Mouse (Mus musculus) neural tube, embryonic 13.5 days (tissue): Measurements from ENCODE around the gene Galnt16. TPM values are rescaled to one million over a fixed set of nuclear protein-coding genes. Genes with fewer than 3 reads are reported as not detected.

Source experiments
- ATAC-seq: fragments of 200-750 bp; cut with Nextera tagmentation; 2 replicates; pipeline ENCODE4 v1.8.0; 2017; ENCODE audit warnings: low read depth, mild to moderate bottlenecking, moderate TSS enrichment, moderate library complexity
- H3K27ac ChIP-seq: fragments of 300-500 bp; sonication (generic); replicated peaks from 2 replicates; pipeline ENCODE4 v1.5.1; 2015; ENCODE audit warnings: moderate library complexity, mild to moderate bottlenecking, inconsistent platforms
- H3K27me3 ChIP-seq: fragments of 300-500 bp; sonication (generic); 2 replicates; pipeline ENCODE4 v1.6.1; 2015; ENCODE audit warnings: mild to moderate bottlenecking, inconsistent platforms
- H3K36me3 ChIP-seq: fragments of 300-500 bp; sonication (generic); 2 replicates; pipeline ENCODE4 v1.6.1; 2015; ENCODE audit warnings: mild to moderate bottlenecking, inconsistent platforms
- H3K4me1 ChIP-seq: fragments of 300-500 bp; sonication (generic); replicated peaks from 2 replicates; pipeline ENCODE4 v1.6.1; 2015; ENCODE audit warnings: inconsistent platforms
- H3K4me2 ChIP-seq: fragments of 300-500 bp; sonication (generic); 2 replicates; pipeline ENCODE4 v1.6.1; 2015; ENCODE audit warnings: inconsistent platforms, mild to moderate bottlenecking, moderate library complexity
- H3K4me3 ChIP-seq: fragments of 300-500 bp; sonication (generic); 2 replicates; pipeline ENCODE4 v1.5.1; 2015; ENCODE audit warnings: mild to moderate bottlenecking, inconsistent platforms
- H3K9ac ChIP-seq: fragments of 300-500 bp; sonication (generic); 2 replicates; pipeline ENCODE4 v1.6.1; 2015; ENCODE audit warnings: moderate library complexity, mild to moderate bottlenecking, inconsistent platforms
- H3K9me3 ChIP-seq: fragments of 300-500 bp; sonication (generic); 2 replicates; pipeline ENCODE4 v1.6.1; 2016; ENCODE audit warnings: inconsistent platforms
- WGBS: fragments of 180-500 bp; shearing (Covaris S2); methylation state at CpG from one replicate; pipeline ENCODE4 v1.1.7; 2015; 5-methylcytosine and 5-hydroxymethylcytosine counted together
- polyA plus RNA-seq: library from polyadenylated mRNA; unstranded; fragments of >200 nt; fragmentation: Nextera tagmentation; extraction: Ambion mirVana; gene quantifications from 2 replicates; pipeline ENCODE4 v1.2.1, GENCODE M21; 2015

The Galnt16 gene
- polyA plus RNA-seq, 1 experiment from 2014 or later = 27.9 TPM

GRCm38 (mm10) chr12:80574318-80574717 lies 56.2 kb downstream of the Galnt16 start:
- H3K27ac ChIP-seq = peak overlapping the region; percentile 82
- H3K36me3 ChIP-seq = no peaks in the 10 kb centered on the region
- peaks cover 30% of the 10 kb centered on the region for H3K4me1 ChIP-seq
- H3K9ac ChIP-seq = no peak overlapping the region
- no peaks in the 10 kb centered on the region for H3K9me3 ChIP-seq
- WGBS = 93% methylated on average over 4 of the region's 4 CpGs
- no peak for ATAC-seq
- peak overlapping the region; percentile 36; the same call in 1 of the 2 replicates for H3K4me2 ChIP-seq
- H3K4me3 ChIP-seq = no peak overlapping the region
- H3K27me3 ChIP-seq = no peaks in the 10 kb centered on the region

GRCm38 (mm10) chr12:80574825-80575371 lies 56.8 kb downstream of the Galnt16 start:
- no peaks in the 10 kb centered on the region for H3K36me3 ChIP-seq
- peaks cover 30% of the 10 kb centered on the region for H3K4me1 ChIP-seq
- ATAC-seq = no peak
- no peak overlapping the region for H3K4me3 ChIP-seq
- peak overlapping the region; percentile 36 for H3K4me2 ChIP-seq
- H3K27me3 ChIP-seq = no peaks in the 10 kb centered on the region
- 21% methylated on average over 15 of the region's 15 CpGs for WGBS
- no peaks in the 10 kb centered on the region for H3K9me3 ChIP-seq
- peak overlapping the region; percentile 82 for H3K27ac ChIP-seq
- peak overlapping the region; percentile 49; the same call in 1 of the 2 replicates for H3K9ac ChIP-seq

- 85% methylated on average over 5 of the region's 5 CpGs for WGBS
Measured at GRCm38 (mm10) chr12:80577049-80577448, 59.0 kb downstream of the Galnt16 start.

GRCm38 (mm10) chr12:80581357-80581756 lies 63.3 kb downstream of the Galnt16 start:
- no peak overlapping the region for H3K4me3 ChIP-seq
- H3K9ac ChIP-seq = no peak overlapping the region
- no peak overlapping the region for H3K4me2 ChIP-seq
- peaks cover 17% of the 10 kb centered on the region; the same call in 1 of the 2 replicates for H3K36me3 ChIP-seq
- WGBS = 68% methylated on average over 5 of the region's 5 CpGs
- H3K27me3 ChIP-seq = no peaks in the 10 kb centered on the region
- H3K4me1 ChIP-seq = no peaks in the 10 kb centered on the region
- no peak for ATAC-seq
- H3K27ac ChIP-seq = no peak overlapping the region
- H3K9me3 ChIP-seq = no peaks in the 10 kb centered on the region

More at GRCm38 (mm10) chr12:80577049-80577448, 59.0 kb downstream of the Galnt16 start:
- ATAC-seq = no peak
- Histone ChIP-seq H3K27ac (no peak overlapping the region), H3K27me3 (no peaks in the 10 kb centered on the region), H3K4me1 (peaks cover 15% of the 10 kb centered on the region), H3K9ac (no peak overlapping the region), H3K4me2 (no peak overlapping the region), H3K4me3 (no peak overlapping the region), H3K36me3 (no peaks in the 10 kb centered on the region), H3K9me3 (no peaks in the 10 kb centered on the region)

GRCm38 (mm10) chr12:80584973-80585372 lies 66.9 kb downstream of the Galnt16 start:
- H3K9ac ChIP-seq = no peak overlapping the region
- no peak overlapping the region for H3K27ac ChIP-seq
- ATAC-seq = no peak
- H3K36me3 ChIP-seq = peaks cover 29% of the 10 kb centered on the region
- H3K27me3 ChIP-seq = no peaks in the 10 kb centered on the region
- no peaks in the 10 kb centered on the region for H3K4me1 ChIP-seq
- H3K4me3 ChIP-seq = no peak overlapping the region
- H3K9me3 ChIP-seq = no peaks in the 10 kb centered on the region
- H3K4me2 ChIP-seq = no peak overlapping the region
- whole genome bisulfite sequencing = 18% methylated on average over 2 of the region's 2 CpGs

GRCm38 (mm10) chr12:80594141-80594540 lies 76.1 kb downstream of the Galnt16 start:
- no peak overlapping the region for H3K4me3 ChIP-seq
- H3K36me3 ChIP-seq = peaks cover 44% of the 10 kb centered on the region
- H3K27me3 ChIP-seq = no peaks in the 10 kb centered on the region
- peaks cover 10% of the 10 kb centered on the region for H3K4me1 ChIP-seq
- WGBS = 86% methylated on average over 4 of the region's 4 CpGs
- H3K4me2 ChIP-seq = no peak overlapping the region
- no peak overlapping the region for H3K27ac ChIP-seq
- H3K9ac ChIP-seq = no peak overlapping the region
- H3K9me3 ChIP-seq = no peaks in the 10 kb centered on the region
- no peak for ATAC-seq

- peaks cover 40% of the 10 kb centered on the region for H3K36me3 ChIP-seq
- ATAC-seq = no peak
Measured at GRCm38 (mm10) chr12:80594781-80595180, 76.7 kb downstream of the Galnt16 start.

GRCm38 (mm10) chr12:80595566-80595965 lies 77.5 kb downstream of the Galnt16 start:
- ATAC-seq = no peak
- H3K4me2 ChIP-seq = no peak overlapping the region
- 94% methylated on average over 4 of the region's 4 CpGs for WGBS
- H3K9me3 ChIP-seq = no peaks in the 10 kb centered on the region
- peaks cover 33% of the 10 kb centered on the region for H3K36me3 ChIP-seq
- H3K27ac ChIP-seq = no peak overlapping the region
- no peak overlapping the region for H3K4me3 ChIP-seq
- H3K4me1 ChIP-seq = peaks cover 10% of the 10 kb centered on the region
- no peaks in the 10 kb centered on the region for H3K27me3 ChIP-seq
- no peak overlapping the region for H3K9ac ChIP-seq

More at GRCm38 (mm10) chr12:80594781-80595180, 76.7 kb downstream of the Galnt16 start:
- Histone ChIP-seq H3K4me3 (no peak overlapping the region), H3K4me1 (peaks cover 10% of the 10 kb centered on the region), H3K27me3 (no peaks in the 10 kb centered on the region), H3K4me2 (no peak overlapping the region), H3K9ac (no peak overlapping the region), H3K27ac (no peak overlapping the region), H3K9me3 (no peaks in the 10 kb centered on the region)
- WGBS = 86% methylated on average over 4 of the region's 4 CpGs

GRCm38 (mm10) chr12:80595968-80596367 lies 77.9 kb downstream of the Galnt16 start:
- ATAC-seq = no peak
- no peak overlapping the region for H3K4me3 ChIP-seq
- no peak overlapping the region for H3K9ac ChIP-seq
- no peak overlapping the region for H3K4me2 ChIP-seq
- no peaks in the 10 kb centered on the region for H3K27me3 ChIP-seq
- peaks cover 10% of the 10 kb centered on the region for H3K4me1 ChIP-seq
- peaks cover 31% of the 10 kb centered on the region for H3K36me3 ChIP-seq
- H3K9me3 ChIP-seq = no peaks in the 10 kb centered on the region
- 85% methylated on average over 4 of the region's 4 CpGs for WGBS
- H3K27ac ChIP-seq = no peak overlapping the region

- Histone ChIP-seq H3K4me3 (no peak overlapping the region), H3K4me2 (no peak overlapping the region), H3K9me3 (no peaks in the 10 kb centered on the region), H3K4me1 (peaks cover 10% of the 10 kb centered on the region), H3K27me3 (no peaks in the 10 kb centered on the region), H3K9ac (no peak overlapping the region), H3K27ac (peak overlapping the region; percentile 59), H3K36me3 (peaks cover 32% of the 10 kb centered on the region)
- ATAC-seq = no peak
- 17% methylated on average over 7 of the region's 7 CpGs for WGBS
Measured at GRCm38 (mm10) chr12:80598236-80598635, 80.2 kb downstream of the Galnt16 start.

- Histone ChIP-seq H3K27me3 (no peaks in the 10 kb centered on the region), H3K4me3 (no peak overlapping the region), H3K4me2 (no peak overlapping the region), H3K9me3 (no peaks in the 10 kb centered on the region), H3K4me1 (peaks cover 13% of the 10 kb centered on the region), H3K27ac (peak overlapping the region; percentile 59), H3K9ac (no peak overlapping the region), H3K36me3 (peaks cover 29% of the 10 kb centered on the region)
- ATAC-seq = peak; percentile 67
- whole genome bisulfite sequencing = 42% methylated on average over 6 of the region's 6 CpGs
Measured at GRCm38 (mm10) chr12:80598756-80599155, 80.7 kb downstream of the Galnt16 start.

GRCm38 (mm10) chr12:80601597-80602269 lies 83.7 kb downstream of the Galnt16 start:
- no peak overlapping the region for H3K27ac ChIP-seq
- 79% methylated on average over 9 of the region's 9 CpGs for WGBS
- no peaks in the 10 kb centered on the region for H3K9me3 ChIP-seq
- no peaks in the 10 kb centered on the region for H3K27me3 ChIP-seq
- peaks cover 15% of the 10 kb centered on the region for H3K4me1 ChIP-seq
- peaks cover 24% of the 10 kb centered on the region for H3K36me3 ChIP-seq
- no peak overlapping the region for H3K4me3 ChIP-seq
- H3K4me2 ChIP-seq = no peak overlapping the region
- ATAC-seq = no peak
- H3K9ac ChIP-seq = no peak overlapping the region
